Mouse (Mus musculus) CH12.LX (cell line): ENCODE data around the gene Vps13a. TPM values are rescaled to one million over a fixed set of nuclear protein-coding genes. Genes with fewer than 3 reads are reported as not detected.
"Not testable (repeated sequence)": the region's sequence is repeated elsewhere in the genome, so short reads cannot be mapped to it uniquely, and the experiment has no call there.

Experiments
- DNase-seq: peaks from one replicate; pipeline ENCODE4 v3.0.0-alpha.2; 2013; ENCODE audit errors: extremely low read depth
- H3K27ac ChIP-seq: 2 replicates; pipeline ENCODE4 v1.5.1; 2012; ENCODE audit warnings: low read depth, mild to moderate bottlenecking, control low read depth, moderate library complexity; ENCODE audit not compliant: insufficient read depth
- H3K27me3 ChIP-seq: replicated peaks from 2 replicates; pipeline ENCODE3; 2012; ENCODE audit warnings: inconsistent platforms
- H3K36me3 ChIP-seq, 2 experiments: replicated peaks in 1 of 2; 2 replicates each; pipeline versions ENCODE3 to v1.6.1; 2012; ENCODE audit warnings: inconsistent platforms in 1 of 2, low read length in 1 of 2, mild to moderate bottlenecking in 1 of 2, mixed read lengths in 1 of 2, moderate library complexity in 1 of 2; ENCODE audit not compliant: control insufficient read depth in 1 of 2, insufficient read depth in 1 of 2
- H3K4me1 ChIP-seq, 2 experiments: 2 replicates each; pipeline ENCODE4 v1.6.1; 2012; ENCODE audit warnings: inconsistent platforms in 1 of 2, moderate library complexity in 1 of 2; ENCODE audit not compliant: insufficient read depth in 2 of 2, control insufficient read depth in 1 of 2
- H3K4me2 ChIP-seq: 2 replicates; pipeline ENCODE4 v1.6.1; 2012; ENCODE audit warnings: low read depth, mild to moderate bottlenecking, control low read depth; ENCODE audit not compliant: poor library complexity, insufficient read depth, severe bottlenecking
- H3K4me3 ChIP-seq, 3 experiments: fragments of 150-350 bp in 1 of 3; sonication (generic) in 1 of 3; replicated peaks in 1 of 3; 2 replicates each; pipeline versions ENCODE3 to v1.5.1; 2011 to 2012; ENCODE audit warnings: low read depth in 2 of 3, low read length in 2 of 3, mild to moderate bottlenecking in 2 of 3, moderate library complexity in 2 of 3, control low read depth in 1 of 3, improper control_type of control experiment in 1 of 3, inconsistent platforms in 1 of 3, mixed read lengths in 1 of 3; ENCODE audit not compliant: poor library complexity in 1 of 3
- H3K79me2 ChIP-seq: replicated peaks from 2 replicates; pipeline ENCODE4 v1.6.1; 2012; ENCODE audit warnings: mild to moderate bottlenecking, moderate library complexity; ENCODE audit not compliant: control insufficient read depth, poor library complexity, insufficient read depth, severe bottlenecking; ENCODE audit errors: extremely low read depth
- H3K9ac ChIP-seq: 2 replicates; pipeline ENCODE4 v1.6.1; 2012; ENCODE audit warnings: low read depth, mild to moderate bottlenecking, control low read depth, moderate library complexity; ENCODE audit not compliant: insufficient read depth
- H3K9me3 ChIP-seq: replicated peaks from 2 replicates; pipeline ENCODE3; 2012; ENCODE audit warnings: low read length, inconsistent platforms, mixed read lengths
- CHD1 ChIP-seq: IDR thresholded peaks from 2 replicates; pipeline ENCODE4 v1.6.1; 2012; ENCODE audit warnings: low read depth, low read length, improper control_type of control experiment, inconsistent platforms
- CHD2 ChIP-seq: IDR thresholded peaks from 2 replicates; pipeline ENCODE4 v1.6.1; 2011; ENCODE audit warnings: low read length, improper control_type of control experiment
- E2F4 ChIP-seq: IDR thresholded peaks from 2 replicates; pipeline ENCODE4 v1.6.1; 2011; ENCODE audit warnings: low read depth, low read length, improper control_type of control experiment; ENCODE audit not compliant: insufficient replicate concordance
- EP300 ChIP-seq: IDR thresholded peaks from 2 replicates; pipeline ENCODE4 v1.6.1; 2011; ENCODE audit warnings: low read length, improper control_type of control experiment
- GABPA ChIP-seq: IDR thresholded peaks from 2 replicates; pipeline ENCODE4 v1.6.1; 2012; ENCODE audit warnings: low read depth, low read length, improper control_type of control experiment, inconsistent platforms; ENCODE audit not compliant: insufficient replicate concordance
- IRF4 ChIP-seq: IDR thresholded peaks from 2 replicates; pipeline ENCODE4 v1.6.1; 2014; ENCODE audit warnings: low read depth, mild to moderate bottlenecking, inconsistent platforms, low read length, improper control_type of control experiment
- JUN ChIP-seq: IDR thresholded peaks from 2 replicates; pipeline ENCODE4 v1.6.1; 2011; ENCODE audit warnings: low read depth, mild to moderate bottlenecking, low read length, improper control_type of control experiment, moderate library complexity; ENCODE audit not compliant: insufficient read depth
- JUND ChIP-seq: conservative IDR thresholded peaks from 2 replicates; pipeline ENCODE4 v1.6.1; 2011; ENCODE audit warnings: low read depth, low read length, improper control_type of control experiment
- KAT2A ChIP-seq: IDR thresholded peaks from 2 replicates; pipeline ENCODE4 v1.6.1; 2012; ENCODE audit warnings: low read length, improper control_type of control experiment, inconsistent platforms; ENCODE audit not compliant: insufficient replicate concordance
- MAFK ChIP-seq: IDR thresholded peaks from 2 replicates; pipeline ENCODE4 v1.6.1; 2011; ENCODE audit warnings: low read length, improper control_type of control experiment; ENCODE audit not compliant: insufficient replicate concordance
- MAX ChIP-seq: IDR thresholded peaks from 2 replicates; pipeline ENCODE4 v1.6.1; 2011; ENCODE audit warnings: low read length, improper control_type of control experiment
- MAZ ChIP-seq: IDR thresholded peaks from 2 replicates; pipeline ENCODE4 v1.6.1; 2012; ENCODE audit warnings: low read depth, mild to moderate bottlenecking, inconsistent platforms, low read length, improper control_type of control experiment, moderate library complexity
- MXI1 ChIP-seq: IDR thresholded peaks from 2 replicates; pipeline ENCODE4 v1.6.1; 2011; ENCODE audit warnings: mild to moderate bottlenecking, low read depth, low read length, improper control_type of control experiment
- MYC ChIP-seq: IDR thresholded peaks from 2 replicates; pipeline ENCODE4 v1.6.1; 2011; ENCODE audit warnings: low read depth, mild to moderate bottlenecking, improper control_type of control experiment, low read length
- NELFE ChIP-seq: IDR thresholded peaks from 2 replicates; pipeline ENCODE4 v1.6.1; 2011; ENCODE audit warnings: low read depth, low read length, improper control_type of control experiment
- NRF1 ChIP-seq: IDR thresholded peaks from 2 replicates; pipeline ENCODE4 v1.6.1; 2014; ENCODE audit warnings: low read depth, mild to moderate bottlenecking, inconsistent platforms, low read length, improper control_type of control experiment, moderate library complexity
- PAX5 ChIP-seq: IDR thresholded peaks from 2 replicates; pipeline ENCODE4 v1.6.1; 2012; ENCODE audit warnings: low read length, inconsistent platforms, mixed read lengths
- POLR2A ChIP-seq: IDR thresholded peaks from 2 replicates; pipeline ENCODE4 v1.6.1; 2011; ENCODE audit warnings: low read depth, mild to moderate bottlenecking, improper control_type of control experiment, low read length
- POLR2AphosphoS2 ChIP-seq: IDR thresholded peaks from 2 replicates; pipeline ENCODE4 v1.6.1; 2011; ENCODE audit warnings: low read depth, low read length, improper control_type of control experiment
- RCOR1 ChIP-seq: conservative IDR thresholded peaks from 2 replicates; pipeline ENCODE4 v1.6.1; 2012; ENCODE audit warnings: low read depth, mild to moderate bottlenecking, inconsistent platforms, low read length, improper control_type of control experiment
- SIN3A ChIP-seq: IDR thresholded peaks from 2 replicates; pipeline ENCODE4 v1.6.1; 2012; ENCODE audit warnings: low read length, improper control_type of control experiment, inconsistent platforms
- SMC3 ChIP-seq: IDR thresholded peaks from 2 replicates; pipeline ENCODE4 v1.6.1; 2011; ENCODE audit warnings: low read depth, low read length, improper control_type of control experiment
- TBP ChIP-seq: conservative IDR thresholded peaks from 2 replicates; pipeline ENCODE4 v1.6.1; 2011; ENCODE audit warnings: low read depth, low read length, improper control_type of control experiment
- ZKSCAN1 ChIP-seq: IDR thresholded peaks from 2 replicates; pipeline ENCODE4 v1.6.1; 2012; ENCODE audit warnings: low read depth, inconsistent platforms, low read length, improper control_type of control experiment, borderline replicate concordance
- ZMIZ1 ChIP-seq: IDR thresholded peaks from 2 replicates; pipeline ENCODE4 v1.6.1; 2012; ENCODE audit warnings: low read depth, mild to moderate bottlenecking, inconsistent platforms, low read length, improper control_type of control experiment
- ZNF384 ChIP-seq: IDR thresholded peaks from 2 replicates; pipeline ENCODE4 v1.6.1; 2012; ENCODE audit warnings: low read depth, low read length, improper control_type of control experiment, inconsistent platforms
- dilution Hi-C: fragments of 300-500 bp; cut with MboI; formaldehyde crosslinking; loops from 2 replicates; pipeline ENCODE4 v1.14.3; 2020; ENCODE audit warnings: low sequenced_read_pairs; ENCODE audit not compliant: extremely low pct_unique_long_range_greater_than_20kb, extremely low pct_ligation_motif_present
- in situ Hi-C: fragments of 300-500 bp; cut with MboI; formaldehyde crosslinking; loops from 3 replicates; pipeline ENCODE4 v1.14.3; 2019; ENCODE audit warnings: low sequenced_read_pairs, low pct_ligation_motif_present, low pct_unique_long_range_greater_than_20kb, mixed read lengths
- polyA plus RNA-seq: library from polyadenylated mRNA; unstranded; fragments of >175 nt; gene quantifications from 2 replicates; pipeline ENCODE4 v1.2.1, GENCODE M21; 2012; ENCODE audit warnings: low read depth; ENCODE audit not compliant: insufficient read length
- total RNA-seq, 2 experiments: library from RNA; depleted of rRNA; stranded (reverse); fragments of 300-350 nt in 1 of 2; fragments of >200 nt in 1 of 2; gene quantifications; 2 replicates each; pipeline ENCODE4 v1.2.3; 2012 to 2014

Gene Vps13a
- total and polyA plus RNA-seq, 3 experiments = 32.5 to 36.7 (median 35.9) TPM

GRCm38 (mm10) chr19:16797923-16798322, 17.2 kb upstream of the Vps13a start:
- no peaks in the 10 kb centered on the region for H3K27me3 ChIP-seq
- no peak overlapping the region for H3K9ac ChIP-seq
- TF ChIP-seq CHD2 (no peak), RCOR1 (no peak), MYC (no peak), MXI1 (no peak), NRF1 (no peak), JUN (no peak), MAFK (no peak), GABPA (no peak), PAX5 (no peak), KAT2A (no peak), IRF4 (no peak)
- dilution Hi-C loops (no loop called here), in situ Hi-C loops (no loop called here)
- no peak for DNase-seq
- H3K9me3 ChIP-seq = peaks cover 3% of the 10 kb centered on the region
- no peak overlapping the region for H3K27ac ChIP-seq
- H3K4me1 ChIP-seq = peaks cover 0 to 12% of the 10 kb centered on the region in 2 experiments; a peak in 1 of 4 replicates
- H3K36me3 ChIP-seq = no peaks in the 10 kb centered on the region
- H3K79me2 ChIP-seq = no peaks in the 10 kb centered on the region
- H3K4me2 ChIP-seq = no peak overlapping the region
- no peak overlapping the region for H3K4me3 ChIP-seq

GRCm38 (mm10) chr19:16794486-16794885, 13.8 kb upstream of the Vps13a start:
- dilution Hi-C loops = not testable (repeated sequence)

GRCm38 (mm10) chr19:16789930-16790329, 9.2 kb upstream of the Vps13a start:
- Histone ChIP-seq H3K4me3 (no peak overlapping the region), H3K27ac (no peak overlapping the region), H3K79me2 (no peaks in the 10 kb centered on the region), H3K36me3 (no peaks in the 10 kb centered on the region), H3K4me2 (no peak overlapping the region), H3K27me3 (no peaks in the 10 kb centered on the region), H3K9ac (no peak overlapping the region), H3K9me3 (no peaks in the 10 kb centered on the region), H3K4me1 (peaks cover 6 to 9% of the 10 kb centered on the region in 2 experiments; a peak in 2 of 4 replicates)
- DNase-seq = peak; percentile 67
- dilution Hi-C loops (no loop called here), in situ Hi-C loops (no loop called here)
- TF ChIP-seq NELFE = no peak
- peak; percentile 39; the same call in 1 of the 2 replicates for TF ChIP-seq CHD2
- TF ChIP-seq POLR2A = no peak
- TF ChIP-seq E2F4 = no peak
- no peak for TF ChIP-seq GABPA
- peak; percentile 46; the same call in 1 of the 2 replicates for TF ChIP-seq MAX
- no peak for TF ChIP-seq ZKSCAN1
- TF ChIP-seq SIN3A = peak; percentile 42; the same call in 1 of the 2 replicates
- TF ChIP-seq KAT2A = no peak
- TF ChIP-seq MAFK = peak; percentile 54; the same call in 1 of the 2 replicates
- no peak for TF ChIP-seq POLR2AphosphoS2
- no peak for TF ChIP-seq SMC3
- TF ChIP-seq PAX5 = no peak
- no peak for TF ChIP-seq MAZ
- TF ChIP-seq ZMIZ1 = no peak
- TF ChIP-seq JUND = peak; percentile 80
- no peak for TF ChIP-seq TBP
- TF ChIP-seq CHD1 = no peak
- TF ChIP-seq RCOR1 = peak; percentile 58; the same call in 1 of the 2 replicates
- TF ChIP-seq ZNF384 = no peak
- TF ChIP-seq EP300 = peak; percentile 95

More at GRCm38 (mm10) chr19:16794486-16794885, 13.8 kb upstream of the Vps13a start:
- H3K27me3 ChIP-seq, H3K27ac ChIP-seq, H3K4me3 ChIP-seq, H3K79me2 ChIP-seq, in situ Hi-C loops, DNase-seq, H3K4me2 ChIP-seq, H3K4me1 ChIP-seq, H3K9me3 ChIP-seq, H3K9ac ChIP-seq, H3K36me3 ChIP-seq: not testable (repeated sequence)
